Mouse (Mus musculus) heart, embryonic 15.5 days (tissue): ENCODE results near the gene Gm8871. TPM values are rescaled to one million over a fixed set of nuclear protein-coding genes. Genes with fewer than 3 reads are reported as not detected.
"Not testable (repeated sequence)": the region's sequence is repeated elsewhere in the genome, so short reads cannot be mapped to it uniquely, and the experiment has no call there.

Source experiments
- ATAC-seq: fragments of 200-750 bp; cut with Nextera tagmentation; replicated peaks from 2 replicates; pipeline ENCODE4 v1.8.0; 2017; ENCODE audit warnings: low read depth, moderate TSS enrichment; ENCODE audit not compliant: insufficient number of reproducible peaks, insufficient read depth, low FRiP score
- H3K27ac ChIP-seq: fragments of 300-500 bp; sonication (generic); 2 replicates; pipeline ENCODE4 v1.5.1; 2015; ENCODE audit warnings: mild to moderate bottlenecking, inconsistent platforms
- H3K27me3 ChIP-seq: fragments of 300-500 bp; sonication (generic); 2 replicates; pipeline ENCODE4 v1.6.1; 2015; ENCODE audit warnings: inconsistent platforms
- H3K36me3 ChIP-seq: fragments of 300-500 bp; sonication (generic); 2 replicates; pipeline ENCODE4 v1.6.1; 2015; ENCODE audit warnings: mild to moderate bottlenecking, inconsistent platforms
- H3K4me1 ChIP-seq: fragments of 300-500 bp; sonication (generic); replicated peaks from 2 replicates; pipeline ENCODE4 v1.6.1; 2015; ENCODE audit warnings: inconsistent platforms
- H3K4me2 ChIP-seq: fragments of 300-500 bp; sonication (generic); 2 replicates; pipeline ENCODE4 v1.6.1; 2015; ENCODE audit warnings: inconsistent platforms, mild to moderate bottlenecking, moderate library complexity
- H3K4me3 ChIP-seq: fragments of 300-500 bp; sonication (generic); 2 replicates; pipeline ENCODE4 v1.5.1; 2015; ENCODE audit warnings: mild to moderate bottlenecking, inconsistent platforms
- H3K9ac ChIP-seq: fragments of 300-500 bp; sonication (generic); 2 replicates; pipeline ENCODE4 v1.6.1; 2015; ENCODE audit warnings: mild to moderate bottlenecking, inconsistent platforms
- H3K9me3 ChIP-seq: fragments of 300-500 bp; sonication (generic); replicated peaks from 2 replicates; pipeline ENCODE4 v1.6.1; 2016; ENCODE audit warnings: inconsistent platforms
- WGBS: fragments of 180-500 bp; shearing (Covaris S2); methylation state at CpG from one replicate; pipeline ENCODE4 v1.1.7; 2015; ENCODE audit warnings: mixed read lengths; 5-methylcytosine and 5-hydroxymethylcytosine counted together
- polyA plus RNA-seq: library from polyadenylated mRNA; unstranded; fragments of >200 nt; fragmentation: Nextera tagmentation; extraction: Ambion mirVana; gene quantifications from 2 replicates; pipeline ENCODE4 v1.2.1, GENCODE M21; 2015

The Gm8871 gene
- polyA plus RNA-seq: not detected in 2 replicates

DNA sequence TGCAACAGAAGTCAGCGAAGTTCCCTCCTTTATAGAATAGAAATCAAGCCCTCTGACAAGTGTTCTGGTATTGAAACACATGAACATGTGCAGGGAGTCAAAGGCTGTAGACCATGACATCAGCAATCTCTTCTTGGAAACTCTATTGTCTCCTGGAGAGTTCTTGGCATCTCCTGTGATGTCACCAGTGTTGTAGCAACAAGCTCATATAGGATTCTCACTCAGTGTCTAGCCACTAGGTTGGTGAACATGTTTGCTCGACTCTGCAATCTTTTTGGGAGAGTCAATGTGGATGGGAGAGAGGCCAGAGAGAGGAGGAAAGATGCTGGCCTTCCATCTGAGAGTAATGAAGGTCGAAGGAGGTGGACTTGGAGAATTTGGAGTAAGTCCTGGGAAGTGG, at the start of gene Gm8871, which contains the start of gene Gm8857:
Gene Gm8871, plus strand, starts transcription at position 301 of the 400 bp plus-strand sequence.
Gene Gm8857, plus strand, starts transcription at position 303 of the 400 bp plus-strand sequence.
- not testable (repeated sequence) for H3K27me3 ChIP-seq, H3K9ac ChIP-seq, H3K9me3 ChIP-seq, H3K27ac ChIP-seq, H3K36me3 ChIP-seq, H3K4me2 ChIP-seq, H3K4me3 ChIP-seq, H3K4me1 ChIP-seq, ATAC-seq
- 44% methylated on average over 2 of the region's 3 CpGs for WGBS

DNA sequence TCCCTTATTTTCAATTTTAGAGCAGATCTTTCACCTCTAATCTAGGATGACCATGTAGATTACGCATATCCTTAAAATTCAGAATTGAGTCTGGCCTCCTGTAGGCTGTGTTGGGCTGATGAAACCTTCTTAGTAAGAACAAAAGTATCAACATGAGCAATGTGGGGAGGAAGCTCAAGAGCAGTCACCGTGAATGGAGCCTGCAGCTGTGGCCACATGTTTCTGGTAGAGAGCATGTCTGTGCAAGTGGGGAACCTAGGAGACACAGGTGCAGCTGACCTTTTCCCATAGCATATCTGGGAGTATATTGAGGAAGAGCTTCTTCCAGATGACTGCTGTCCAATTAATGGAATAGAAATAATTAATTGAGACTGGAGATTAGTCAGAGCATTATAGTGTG, 5.9 kb downstream of the Gm8871 start:
- H3K4me1 ChIP-seq, H3K4me2 ChIP-seq, H3K36me3 ChIP-seq, H3K9ac ChIP-seq, H3K27ac ChIP-seq, H3K9me3 ChIP-seq, H3K4me3 ChIP-seq, H3K27me3 ChIP-seq, ATAC-seq: not testable (repeated sequence)
- WGBS: 74% methylated on average over 2 of the region's 2 CpGs

DNA sequence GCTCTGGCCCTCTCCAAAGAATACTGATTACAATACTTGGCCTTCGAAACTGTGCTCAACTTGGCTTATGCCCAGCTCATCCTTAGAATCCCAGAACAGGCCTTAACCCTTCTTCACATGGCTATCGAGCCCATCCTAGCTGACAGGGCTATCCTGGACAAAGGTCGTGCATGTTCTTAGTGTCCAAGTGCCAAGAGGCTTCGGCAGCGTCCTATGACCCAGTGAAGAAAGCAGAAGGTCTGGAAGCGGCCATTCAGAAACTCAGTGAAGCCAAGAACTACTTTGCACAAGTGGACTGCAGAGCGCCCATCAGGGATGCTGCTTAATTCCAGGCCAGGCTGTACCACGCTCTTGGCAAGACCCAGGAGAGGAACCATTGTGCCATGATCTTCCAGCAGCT, 10.5 kb downstream of the Gm8871 start:
- not testable (repeated sequence) for H3K4me2 ChIP-seq, H3K27me3 ChIP-seq, H3K9me3 ChIP-seq, ATAC-seq, H3K4me1 ChIP-seq, H3K27ac ChIP-seq, H3K36me3 ChIP-seq, H3K4me3 ChIP-seq, H3K9ac ChIP-seq
- 78% methylated on average over 6 of the region's 8 CpGs for WGBS

Other genes starting within 250 kb of the Gm8871 start
- not detected in 2 replicates for gene Gm8857, start within 50 bp of the Gm8871 start, polyA plus RNA-seq
- not detected in 2 replicates for gene Gm8879, start 179.8 kb downstream of the Gm8871 start, polyA plus RNA-seq
- not detected in 2 replicates for gene Gm5861, start 235.3 kb downstream of the Gm8871 start, polyA plus RNA-seq